Mouse (Mus musculus): ENCODE measurements around the gene Rgs17. TPM values are rescaled to one million over a fixed set of nuclear protein-coding genes. Genes with fewer than 3 reads are reported as not detected.
A peak's percentile ranks its signal among the peaks of the same experiment; 100 is the strongest.

Rgs17 gene
- total and polyA plus RNA-seq, 2 experiments from 2014 or later = 0.34 to 0.67 TPM

GRCm38 (mm10) chr10:5804691-5805156 is 117.5 kb downstream of the Rgs17 start:
- no peak for TF ChIP-seq EP300 (IDR thresholded peaks at IDR 0.05; ENCODE audit: low read depth)
- TF ChIP-seq CTCF (IDR thresholded peaks at IDR 0.05; ENCODE audit: low read depth) = no peak
- Histone ChIP-seq H3K4me2 (ENCODE audit: low read depth, low read length) (peak overlapping the region; percentile 99), H3K4me1 (ENCODE audit: control insufficient read depth, insufficient read depth) (peaks cover 19% of the 10 kb centered on the region), H3K27ac (ENCODE audit: low read depth) (peak overlapping the region; percentile 63), H3K36me3 (replicated peaks; ENCODE audit: control insufficient read depth, insufficient read depth, low read length) (peaks cover 25% of the 10 kb centered on the region), H3K9me3 (replicated peaks; ENCODE audit: control insufficient read depth, low read length) (no peaks in the 10 kb centered on the region), H3K4me3 (ENCODE audit: low read depth, low read length) (peak overlapping the region; percentile 77), H3K9ac (replicated peaks; ENCODE audit: low read depth, low read length) (peak overlapping the region; percentile 57), H3K27me3 (ENCODE audit: control insufficient read depth, insufficient read depth, low read length) (no peaks in the 10 kb centered on the region)
- ATAC-seq (ENCODE audit: insufficient read depth, low read depth) = no peak
- no peak for DNase-seq (ENCODE audit: low spot score)
- under 1% methylated on average over 23 of the region's 24 CpGs for WGBS

GRCm38 (mm10) chr10:5803739-5804138 is 118.5 kb downstream of the Rgs17 start:
- Histone ChIP-seq H3K9me3 (replicated peaks; ENCODE audit: control insufficient read depth, low read length) (no peaks in the 10 kb centered on the region), H3K27me3 (ENCODE audit: control insufficient read depth, insufficient read depth, low read length) (no peaks in the 10 kb centered on the region), H3K36me3 (replicated peaks; ENCODE audit: control insufficient read depth, insufficient read depth, low read length) (peaks cover 29% of the 10 kb centered on the region), H3K27ac (ENCODE audit: low read depth) (no peak overlapping the region), H3K4me3 (ENCODE audit: low read depth, low read length) (peak overlapping the region; percentile 77), H3K9ac (replicated peaks; ENCODE audit: low read depth, low read length) (peak overlapping the region; percentile 30), H3K4me1 (ENCODE audit: control insufficient read depth, insufficient read depth) (peaks cover 19% of the 10 kb centered on the region), H3K4me2 (ENCODE audit: low read depth, low read length) (peak overlapping the region; percentile 99)
- WGBS = 3% methylated on average over 1 of the region's 1 CpGs
- ATAC-seq (ENCODE audit: insufficient read depth, low read depth) = no peak
- no peak for DNase-seq (ENCODE audit: low spot score)
- TF ChIP-seq EP300 (IDR thresholded peaks at IDR 0.05; ENCODE audit: low read depth) = no peak
- TF ChIP-seq CTCF (IDR thresholded peaks at IDR 0.05; ENCODE audit: low read depth) = no peak

- no peak for DNase-seq (ENCODE audit: low spot score)
- Histone ChIP-seq H3K4me3 (ENCODE audit: low read depth, low read length) (peak overlapping the region; percentile 77), H3K4me2 (ENCODE audit: low read depth, low read length) (peak overlapping the region; percentile 99), H3K9me3 (replicated peaks; ENCODE audit: control insufficient read depth, low read length) (no peaks in the 10 kb centered on the region), H3K4me1 (ENCODE audit: control insufficient read depth, insufficient read depth) (peaks cover 19% of the 10 kb centered on the region), H3K36me3 (replicated peaks; ENCODE audit: control insufficient read depth, insufficient read depth, low read length) (peaks cover 37% of the 10 kb centered on the region), H3K27me3 (ENCODE audit: control insufficient read depth, insufficient read depth, low read length) (no peaks in the 10 kb centered on the region), H3K9ac (replicated peaks; ENCODE audit: low read depth, low read length) (no peak overlapping the region), H3K27ac (ENCODE audit: low read depth) (no peak overlapping the region)
- no peak for TF ChIP-seq CTCF (IDR thresholded peaks at IDR 0.05; ENCODE audit: low read depth)
- TF ChIP-seq EP300 (IDR thresholded peaks at IDR 0.05; ENCODE audit: low read depth) = no peak
- 23% methylated on average over 6 of the region's 6 CpGs for WGBS
- no peak for ATAC-seq (ENCODE audit: insufficient read depth, low read depth)
Measured at GRCm38 (mm10) chr10:5802866-5803265, 119.3 kb downstream of the Rgs17 start.

GRCm38 (mm10) chr10:5800490-5800889 is 121.7 kb downstream of the Rgs17 start:
- H3K4me2 ChIP-seq (ENCODE audit: low read depth, low read length) = no peak overlapping the region
- 98% methylated on average over 1 of the region's 1 CpGs for WGBS
- no peak overlapping the region for H3K9ac ChIP-seq (replicated peaks; ENCODE audit: low read depth, low read length)
- no peaks in the 10 kb centered on the region for H3K9me3 ChIP-seq (replicated peaks; ENCODE audit: control insufficient read depth, low read length)
- H3K4me3 ChIP-seq (ENCODE audit: low read depth, low read length) = no peak overlapping the region
- DNase-seq (ENCODE audit: low spot score) (peak; percentile 26), ATAC-seq (ENCODE audit: insufficient read depth, low read depth) (no peak)
- no peaks in the 10 kb centered on the region for H3K27me3 ChIP-seq (ENCODE audit: control insufficient read depth, insufficient read depth, low read length)
- TF ChIP-seq CTCF (IDR thresholded peaks at IDR 0.05; ENCODE audit: low read depth) (peak; percentile 48), EP300 (IDR thresholded peaks at IDR 0.05; ENCODE audit: low read depth) (no peak)
- H3K36me3 ChIP-seq (replicated peaks; ENCODE audit: control insufficient read depth, insufficient read depth, low read length) = peaks cover 39% of the 10 kb centered on the region
- H3K4me1 ChIP-seq (ENCODE audit: control insufficient read depth, insufficient read depth) = peaks cover 14% of the 10 kb centered on the region
- no peak overlapping the region for H3K27ac ChIP-seq (ENCODE audit: low read depth)

GRCm38 (mm10) chr10:5798069-5798468 is 124.1 kb downstream of the Rgs17 start:
- no peak overlapping the region for H3K4me2 ChIP-seq (ENCODE audit: low read depth, low read length)
- DNase-seq (ENCODE audit: low spot score) (no peak), ATAC-seq (ENCODE audit: insufficient read depth, low read depth) (no peak)
- H3K9ac ChIP-seq (replicated peaks; ENCODE audit: low read depth, low read length) = no peak overlapping the region
- H3K4me3 ChIP-seq (ENCODE audit: low read depth, low read length) = no peak overlapping the region
- no peaks in the 10 kb centered on the region for H3K9me3 ChIP-seq (replicated peaks; ENCODE audit: control insufficient read depth, low read length)
- no peak for TF ChIP-seq EP300 (IDR thresholded peaks at IDR 0.05; ENCODE audit: low read depth)
- no peak for TF ChIP-seq CTCF (IDR thresholded peaks at IDR 0.05; ENCODE audit: low read depth)
- no peaks in the 10 kb centered on the region for H3K27me3 ChIP-seq (ENCODE audit: control insufficient read depth, insufficient read depth, low read length)
- peaks cover 5% of the 10 kb centered on the region; the same call in 1 of the 2 replicates for H3K4me1 ChIP-seq (ENCODE audit: control insufficient read depth, insufficient read depth)
- H3K27ac ChIP-seq (ENCODE audit: low read depth) = no peak overlapping the region
- 87% methylated on average over 4 of the region's 4 CpGs for WGBS
- peaks cover 39% of the 10 kb centered on the region for H3K36me3 ChIP-seq (replicated peaks; ENCODE audit: control insufficient read depth, insufficient read depth, low read length)

GRCm38 (mm10) chr10:5790657-5791056 is 131.5 kb downstream of the Rgs17 start:
- TF ChIP-seq CTCF (IDR thresholded peaks at IDR 0.05; ENCODE audit: low read depth) (peak; percentile 63), EP300 (IDR thresholded peaks at IDR 0.05; ENCODE audit: low read depth) (no peak)
- H3K36me3 ChIP-seq (replicated peaks; ENCODE audit: control insufficient read depth, insufficient read depth, low read length) = no peaks in the 10 kb centered on the region
- no peak overlapping the region for H3K9ac ChIP-seq (replicated peaks; ENCODE audit: low read depth, low read length)
- H3K27me3 ChIP-seq (ENCODE audit: control insufficient read depth, insufficient read depth, low read length) = no peaks in the 10 kb centered on the region
- H3K4me1 ChIP-seq (ENCODE audit: control insufficient read depth, insufficient read depth) = no peaks in the 10 kb centered on the region
- no peak overlapping the region for H3K27ac ChIP-seq (ENCODE audit: low read depth)
- DNase-seq (ENCODE audit: low spot score) = no peak
- ATAC-seq (ENCODE audit: insufficient read depth, low read depth) = no peak
- no peaks in the 10 kb centered on the region for H3K9me3 ChIP-seq (replicated peaks; ENCODE audit: control insufficient read depth, low read length)
- no peak overlapping the region for H3K4me3 ChIP-seq (ENCODE audit: low read depth, low read length)
- 17% methylated on average over 12 of the region's 12 CpGs for WGBS
- no peak overlapping the region for H3K4me2 ChIP-seq (ENCODE audit: low read depth, low read length)

Measured in heart, postnatal 0 days (tissue).